Mouse (Mus musculus) left cerebral cortex, postnatal 25 days (tissue): ENCODE measurements at regions not wholly inside any gene's neighbourhood (a gene's known extent, or its start where the extent isn't known, plus 50 kb on each side); places are given as distances from the start of the nearest gene placed in this dataset.

Source experiments
- DNase-seq, 2 experiments: peaks; one replicate each; pipeline ENCODE4 v3.0.0; 2022; ENCODE audit warnings: low spot score in 2 of 2, mixed read lengths in 1 of 2
- intact Hi-C: fragments of 180-260 bp; cut with DNase I; formaldehyde crosslinking; loops from one replicate; pipeline ENCODE4 v1.15.1; 2025

DNA sequence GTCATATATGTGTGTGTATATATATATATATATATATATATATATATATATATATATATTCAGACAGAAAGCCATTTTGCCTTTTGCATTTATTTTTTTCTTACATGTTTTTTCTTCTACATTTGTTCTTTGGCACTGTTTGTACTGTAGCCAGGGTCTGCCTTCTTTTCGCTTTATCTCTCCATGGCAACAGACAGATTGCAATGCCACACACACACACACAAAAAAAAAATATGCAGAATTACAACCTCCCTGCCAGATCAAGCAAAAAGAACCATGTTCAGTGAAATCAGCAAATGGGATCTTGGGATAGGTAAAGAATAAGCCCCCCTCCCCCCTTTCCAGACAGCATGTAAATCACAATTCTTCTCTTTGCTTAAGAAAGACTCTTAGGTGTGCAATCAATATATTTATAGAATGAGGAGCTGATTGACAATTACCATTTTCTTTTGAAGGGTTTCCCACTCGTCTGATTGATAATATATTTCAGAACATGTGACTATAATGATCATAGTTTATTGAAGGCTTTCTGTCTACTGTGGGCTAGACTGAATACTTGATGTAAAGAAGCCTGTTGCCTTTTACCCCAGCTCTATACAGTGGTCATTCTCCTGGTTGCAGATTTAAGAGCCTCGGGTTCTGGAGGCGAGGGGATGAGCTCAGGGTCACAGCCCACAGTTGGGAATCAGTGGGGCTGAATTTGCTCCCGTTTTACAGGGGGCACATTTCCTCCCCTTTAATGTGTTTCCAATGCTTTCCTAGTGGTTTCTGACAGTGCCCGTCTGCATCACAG, 54.7 kb upstream of the Pcgf5 start:
- intact Hi-C loops = no loop called here
- peak in 1 of 2 experiments; percentile 16 for DNase-seq
